Mouse (Mus musculus) C3H10T1/2 (cell line): Measurements from ENCODE around the gene Ilf3. TPM values are rescaled to one million over a fixed set of nuclear protein-coding genes. Genes with fewer than 3 reads are reported as not detected.

Experiments used
- polyA plus RNA-seq, 2 experiments: library from polyadenylated mRNA; unstranded; fragments of >200 nt; fragmentation: generic; extraction: Trizol; gene quantifications; one replicate each; pipeline ENCODE4 v1.2.1; 2012; ENCODE audit warnings: missing spikeins in 2 of 2

The Ilf3 gene
- polyA plus RNA-seq: 10 to 100 TPM; 12.3 to 78.0 TPM

GRCm38 (mm10) chr9:21367357-21368111 lies at the start of gene Ilf3:
Gene Ilf3, plus strand, starts transcription at chr9:21367871.

DNA sequence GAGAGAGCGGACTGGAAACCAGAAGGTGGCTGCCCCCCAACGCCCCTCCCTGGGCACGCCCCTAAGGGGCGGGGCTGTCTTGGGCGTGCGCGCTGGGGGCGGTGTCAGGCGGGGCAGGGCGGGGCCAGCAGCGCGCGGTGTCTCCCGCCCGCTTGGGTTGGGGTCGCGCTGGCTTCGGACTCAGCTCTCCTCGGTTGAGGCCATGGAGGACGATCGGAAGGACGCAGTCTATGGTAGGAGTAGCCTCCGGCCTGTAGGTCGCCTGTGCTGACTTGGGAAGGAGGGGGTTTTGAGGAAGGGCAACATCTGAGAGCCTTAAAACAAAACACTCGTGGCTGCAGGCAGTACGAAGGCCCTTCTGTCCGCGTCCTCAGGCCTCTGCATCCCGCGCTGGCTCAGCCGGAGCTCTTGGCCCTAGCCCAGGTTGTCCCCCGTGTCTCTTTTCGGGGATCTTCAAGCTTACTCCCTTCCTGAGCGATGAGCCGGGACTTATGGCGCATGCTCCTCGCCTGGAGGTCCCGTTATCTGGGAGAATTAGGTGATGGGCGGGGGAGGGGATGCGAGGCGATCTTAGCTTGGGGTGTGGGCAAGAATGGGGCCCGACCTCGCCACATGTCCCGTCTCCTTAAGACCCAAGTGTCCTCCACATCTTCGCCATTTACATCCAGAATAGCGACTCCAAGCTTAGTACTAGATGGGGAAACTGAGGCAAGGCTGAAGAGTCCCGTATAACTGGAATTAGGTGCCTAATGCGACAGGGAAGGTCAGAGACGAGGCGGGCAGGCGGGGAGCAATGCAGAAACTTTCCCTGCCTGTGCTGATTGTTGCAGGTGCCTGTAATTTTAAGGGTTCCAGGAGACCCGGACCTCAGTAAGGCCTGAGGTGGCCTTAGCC lies 46.8 kb upstream of the Ilf3 start, which contains the start of gene Slc44a2:
Gene Slc44a2 (plus strand): TSS at position 80 of the 894 bp plus-strand sequence.

GRCm38 (mm10) chr9:21411669-21412550 lies 44.2 kb downstream of the Ilf3 start, which contains the start of gene Qtrt1:
Gene Qtrt1, plus strand, starts transcription at chr9:21411837.

GRCm38 (mm10) chr9:21424631-21425555 lies 57.2 kb downstream of the Ilf3 start, which contains the start of gene Dnm2:
Gene Dnm2, plus strand, starts transcription at chr9:21424908.

Other genes with a start within 250 kb of the Ilf3 start
- 10 to 100 TPM in 1 of 2 experiments, 1 to 10 TPM in 1; 5.3 to 10.9 TPM for gene Tyk2, start 236.6 kb upstream of the Ilf3 start, polyA plus RNA-seq
- 100 to 1,000 TPM; 230 to 298 TPM for gene Cdc37, start 217.9 kb upstream of the Ilf3 start, polyA plus RNA-seq
- gene Pde4a, start 202.2 kb upstream of the Ilf3 start, polyA plus RNA-seq: 10 to 100 TPM in 1 of 2 experiments, 1 to 10 TPM in 1; 4.1 to 10.6 TPM
- 10 to 100 TPM; 29.4 to 56.7 TPM for gene Keap1, start 128.5 kb upstream of the Ilf3 start, polyA plus RNA-seq
- under 1 TPM in 1 of 2 experiments, not detected in 1; 0.07 TPM for gene S1pr5, start 119.4 kb upstream of the Ilf3 start, polyA plus RNA-seq
- gene Atg4d, start 102.6 kb upstream of the Ilf3 start, polyA plus RNA-seq: 10 to 100 TPM; 18.7 to 19.6 TPM
- gene Kri1, start 79.9 kb upstream of the Ilf3 start, polyA plus RNA-seq: 10 to 100 TPM; 14.1 to 22.0 TPM
- gene Cdkn2d, start 76.5 kb upstream of the Ilf3 start, polyA plus RNA-seq: 10 to 100 TPM; 21.1 to 59.7 TPM
- gene Ap1m2, start 55.5 kb upstream of the Ilf3 start, polyA plus RNA-seq: under 1 TPM in 1 of 2 experiments, not detected in 1; 0.06 TPM
- 10 to 100 TPM; 11.5 to 67.6 TPM for gene Slc44a2, start 47.2 kb upstream of the Ilf3 start, polyA plus RNA-seq
- gene Qtrt1, start 44.0 kb downstream of the Ilf3 start, polyA plus RNA-seq: 10 to 100 TPM; 25.1 to 35.0 TPM
- 10 to 100 TPM; 31.7 to 76.8 TPM for gene Dnm2, start 57.0 kb downstream of the Ilf3 start, polyA plus RNA-seq
- gene Tmed1, start 142.4 kb downstream of the Ilf3 start, polyA plus RNA-seq: 100 to 1,000 TPM in 1 of 2 experiments, 10 to 100 TPM in 1; 72.9 to 105 TPM
- 1 to 10 TPM in 1 of 2 experiments, under 1 TPM in 1; 0.15 to 1.4 TPM for gene AB124611, start 158.3 kb downstream of the Ilf3 start, polyA plus RNA-seq
- gene Carm1, start 179.0 kb downstream of the Ilf3 start, polyA plus RNA-seq: 10 to 100 TPM; 28.3 to 50.1 TPM
- gene Timm29, start 224.9 kb downstream of the Ilf3 start, polyA plus RNA-seq: 10 to 100 TPM in 1 of 2 experiments, 1 to 10 TPM in 1; 5.0 to 17.7 TPM
- gene Yipf2, start 225.0 kb downstream of the Ilf3 start, polyA plus RNA-seq: 10 to 100 TPM; 21.6 to 22.3 TPM
- gene Smarca4, start 248.3 kb downstream of the Ilf3 start, polyA plus RNA-seq: 10 to 100 TPM; 38.3 to 66.5 TPM